Mouse (Mus musculus) mouse trophoblast stem cell (cell line): ENCODE measurements around the gene Gdpd4.

Experiments used
- in situ Hi-C, 2 experiments: fragments of 300-500 bp; cut with MseI, MboI; formaldehyde crosslinking; loops; 2 replicates in 1 of 2; 3 replicates in 1 of 2; pipeline ENCODE4 v1.15.1; 2025

Gdpd4 gene

DNA sequence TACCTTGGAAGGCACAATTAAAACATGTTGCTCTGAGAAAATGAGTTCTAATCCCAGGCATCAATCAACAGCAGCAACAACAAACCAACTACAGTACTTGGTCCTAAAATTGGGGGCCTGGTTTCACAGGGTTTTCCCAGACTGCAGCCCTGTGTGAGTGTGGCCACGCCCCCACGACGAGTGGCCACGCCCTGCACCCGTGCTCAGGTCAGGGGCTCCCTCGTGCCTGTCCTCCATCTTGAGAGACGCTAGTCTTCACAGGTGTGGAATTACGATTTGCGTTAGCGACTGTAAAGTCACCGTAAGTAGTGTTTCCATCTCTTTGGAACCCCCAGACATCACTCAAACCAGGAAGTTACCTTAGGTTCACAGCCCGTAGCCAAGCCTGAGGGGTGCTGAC, at the start of gene Gdpd4:
TSS of gene Gdpd4 (plus strand) at position 214 of the 400 bp plus-strand sequence.
- in situ Hi-C loops, result no loop called here

DNA sequence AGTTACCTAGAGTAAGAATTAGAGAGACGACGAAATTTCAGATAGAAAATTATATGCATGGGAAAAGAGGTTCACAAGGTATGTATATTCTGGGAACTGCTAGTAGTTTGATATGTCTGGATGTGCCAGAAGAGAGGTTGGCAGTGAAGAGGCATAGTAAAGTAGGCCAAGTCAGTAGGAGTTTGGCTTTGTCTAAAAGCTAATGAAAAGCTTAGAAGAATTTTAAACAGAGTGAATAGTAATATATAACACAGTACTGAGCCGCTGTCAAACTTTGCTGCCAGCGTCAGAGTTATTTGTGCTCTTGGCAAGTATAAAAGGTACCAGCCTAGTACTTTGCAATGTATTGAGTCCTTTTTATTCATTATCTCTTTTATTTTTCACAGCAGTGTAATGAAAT, 47.4 kb upstream of the Gdpd4 start:
- in situ Hi-C loops, result no loop called here

DNA sequence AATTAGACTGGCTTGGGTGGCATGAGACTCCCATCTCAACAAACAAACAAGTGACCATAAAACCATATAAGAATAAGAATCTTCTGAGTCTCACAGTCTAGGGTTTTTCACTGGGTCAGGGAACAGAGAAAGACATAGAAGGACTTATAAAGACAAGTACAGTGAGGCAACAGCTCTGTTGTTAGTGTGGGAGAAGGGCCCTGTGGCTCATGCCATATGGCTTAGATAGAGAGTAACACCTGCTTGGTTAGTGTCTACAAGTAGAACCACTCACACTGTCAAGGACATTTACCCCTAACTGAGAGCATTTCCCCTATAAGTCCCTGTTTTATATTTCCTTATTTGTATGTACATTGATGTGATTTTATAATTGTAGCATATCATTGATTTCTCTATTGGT, 46.4 kb upstream of the Gdpd4 start:
- in situ Hi-C loops, result no loop called here

DNA sequence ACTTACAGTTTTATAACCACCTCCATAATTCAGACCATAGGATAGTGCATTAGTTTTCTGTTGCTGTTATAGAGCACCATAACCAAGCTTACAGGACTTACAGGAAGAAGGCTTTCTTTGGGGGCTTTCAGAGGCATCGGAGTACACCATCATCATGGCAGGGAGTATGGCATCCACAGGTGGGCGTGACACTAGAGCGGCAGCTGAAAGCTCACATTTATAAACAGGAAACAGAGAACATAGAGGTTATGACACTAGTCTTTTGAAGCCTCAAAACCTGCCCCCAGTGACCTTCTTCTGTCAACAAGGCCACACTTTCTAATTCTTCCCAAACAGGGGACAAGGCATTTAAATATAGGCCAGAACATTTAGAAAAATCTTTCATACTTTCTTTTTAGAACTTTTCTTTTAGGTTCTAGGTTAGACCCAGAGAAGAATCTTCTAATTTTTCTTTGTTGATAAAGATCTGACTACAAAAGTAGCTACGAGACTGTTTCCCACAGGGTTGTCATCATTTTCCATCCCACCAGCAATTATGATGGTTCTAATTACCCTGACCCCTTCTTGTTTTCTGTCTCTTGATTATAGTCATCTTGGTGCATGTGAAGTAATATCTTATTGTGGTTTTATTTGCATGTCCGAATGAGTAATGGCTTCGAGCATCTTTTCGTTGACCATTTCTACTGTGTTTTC, 41.8 kb upstream of the Gdpd4 start:
- in situ Hi-C loops, result no loop called here

DNA sequence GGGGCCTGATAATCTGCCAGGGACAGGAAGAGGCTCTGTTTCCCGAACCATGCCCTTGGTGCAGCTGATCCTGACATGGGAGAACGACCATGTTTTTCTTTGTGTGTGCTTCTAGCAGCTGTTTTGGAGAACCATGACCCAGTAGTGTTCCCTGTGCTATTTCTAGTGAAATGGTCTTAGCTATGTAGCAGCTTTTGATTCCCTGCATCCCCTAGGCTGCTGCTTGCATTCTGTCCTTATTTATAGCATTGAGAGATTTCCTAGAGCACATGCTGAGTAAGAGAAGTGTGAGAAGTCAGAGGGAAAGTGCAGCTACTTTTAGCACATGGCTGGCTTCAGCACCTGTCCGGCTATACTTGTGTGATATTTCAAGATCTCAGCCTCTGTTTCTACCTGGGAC, 8.1 kb upstream of the Gdpd4 start:
- in situ Hi-C loops, result no loop called here

DNA sequence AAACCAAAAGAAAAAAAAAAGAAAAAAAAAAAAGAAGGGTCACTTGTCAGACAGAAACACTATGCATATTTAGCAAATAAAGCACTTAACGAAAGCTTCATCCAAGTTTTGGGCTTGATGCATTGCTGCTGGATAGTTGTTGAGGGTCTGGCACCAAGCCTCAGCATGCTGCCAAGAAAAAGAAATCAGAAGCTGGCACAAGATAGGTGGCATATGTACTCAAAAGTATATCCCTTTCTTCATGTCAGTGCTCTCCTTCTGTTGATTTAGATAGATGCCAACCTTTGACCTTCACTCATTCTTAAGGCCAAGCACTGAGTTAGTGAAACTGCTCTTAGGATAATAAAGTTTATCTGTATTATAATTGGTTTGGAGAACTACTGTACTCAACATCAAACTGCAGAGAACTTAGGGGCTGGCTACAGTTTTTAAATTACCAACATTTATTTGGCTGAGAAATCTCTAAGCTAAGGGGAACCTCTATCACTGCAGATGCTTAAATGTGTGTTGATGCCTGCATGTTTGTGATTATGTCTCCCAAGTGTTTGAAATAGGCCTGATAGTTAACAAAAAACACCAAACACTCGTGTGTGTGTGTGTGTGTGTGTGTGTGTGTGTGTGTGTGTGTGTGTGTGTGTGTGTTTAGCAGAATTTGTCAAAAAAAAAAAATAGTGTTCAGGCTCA, 4.8 kb upstream of the Gdpd4 start:
- in situ Hi-C loops, result no loop called here

DNA sequence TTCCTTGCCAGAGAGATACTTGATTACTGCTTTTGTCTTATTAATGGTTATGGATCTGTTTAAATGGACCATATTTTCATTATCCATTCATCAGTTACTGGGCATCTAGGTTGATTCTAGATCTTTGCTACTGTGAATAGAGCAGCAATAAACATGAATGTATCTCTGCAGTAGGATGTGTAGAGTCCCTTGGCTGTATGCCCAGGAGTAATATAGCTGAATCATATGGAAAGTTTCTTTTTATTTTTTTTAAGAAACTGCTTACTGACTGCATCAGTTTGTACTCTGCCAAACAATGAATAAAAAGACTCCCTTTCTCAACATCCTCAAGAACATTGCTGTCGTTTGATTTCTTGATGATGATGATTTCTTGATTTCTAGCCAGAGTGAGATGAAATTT, 6.1 kb downstream of the Gdpd4 start:
- in situ Hi-C loops, result no loop called here

DNA sequence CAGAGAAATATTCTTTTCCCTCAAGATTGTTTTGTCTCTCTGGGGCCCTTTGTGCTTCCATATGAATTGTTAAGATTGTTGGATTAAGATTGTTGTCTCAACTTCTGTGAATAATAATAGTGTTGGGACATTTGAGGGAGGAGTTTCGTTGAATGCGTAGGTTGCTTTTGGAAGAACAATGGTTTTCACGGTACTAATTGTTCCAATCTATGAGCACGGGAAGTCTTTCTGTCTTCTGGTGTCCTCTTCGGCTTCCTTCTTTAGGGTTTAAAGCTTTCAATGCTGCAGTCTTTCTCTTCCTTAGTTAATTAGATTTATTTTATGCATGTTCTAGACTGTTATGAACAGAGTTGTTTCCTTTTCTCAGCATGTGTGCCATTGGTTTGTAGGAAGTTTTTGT, 7.2 kb downstream of the Gdpd4 start:
- in situ Hi-C loops, result no loop called here

DNA sequence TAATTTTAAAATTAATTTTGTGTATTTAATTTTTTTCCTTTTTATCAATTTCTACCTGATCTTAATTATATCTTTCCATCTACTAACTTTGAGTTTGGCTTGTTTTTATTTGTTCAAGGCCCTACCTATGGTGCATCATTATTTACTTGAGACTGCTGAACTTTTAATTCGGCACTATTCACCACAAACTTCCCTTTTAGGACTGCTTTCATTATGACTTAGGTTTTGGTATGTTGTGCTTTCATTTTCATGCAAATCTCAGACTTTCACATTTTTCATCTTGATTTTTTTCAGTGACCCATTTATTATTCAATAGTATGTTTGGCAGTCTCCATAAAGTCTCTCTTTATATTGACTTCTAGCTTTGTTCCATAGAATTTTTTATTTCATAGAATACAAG, 24.7 kb downstream of the Gdpd4 start:
- in situ Hi-C loops, result no loop called here

DNA sequence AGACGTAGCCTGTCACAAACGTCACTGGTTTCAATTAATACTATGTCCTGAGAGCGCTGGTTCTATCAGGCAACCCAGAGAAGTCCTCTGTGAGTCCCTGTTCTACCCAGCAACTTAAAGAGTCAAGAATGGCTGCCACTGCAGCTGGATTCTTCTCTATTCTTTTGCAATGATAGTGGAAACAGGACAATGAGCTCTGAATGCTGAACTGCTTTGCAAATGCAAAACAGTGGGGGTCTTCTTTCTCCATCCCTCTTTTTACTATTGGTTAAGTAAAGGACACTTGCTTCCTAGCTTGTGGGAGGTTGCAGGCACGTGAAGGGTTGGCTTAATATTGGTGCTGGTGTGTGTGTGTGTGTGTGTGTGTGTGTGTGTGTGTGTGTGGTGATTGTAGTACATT, 52.7 kb downstream of the Gdpd4 start:
- in situ Hi-C loops, result loop anchor here (5.0 to 10.0 kb wide), 2 partner anchors 225 to 228 kb away; no protein-coding TSS in a partner anchor

DNA sequence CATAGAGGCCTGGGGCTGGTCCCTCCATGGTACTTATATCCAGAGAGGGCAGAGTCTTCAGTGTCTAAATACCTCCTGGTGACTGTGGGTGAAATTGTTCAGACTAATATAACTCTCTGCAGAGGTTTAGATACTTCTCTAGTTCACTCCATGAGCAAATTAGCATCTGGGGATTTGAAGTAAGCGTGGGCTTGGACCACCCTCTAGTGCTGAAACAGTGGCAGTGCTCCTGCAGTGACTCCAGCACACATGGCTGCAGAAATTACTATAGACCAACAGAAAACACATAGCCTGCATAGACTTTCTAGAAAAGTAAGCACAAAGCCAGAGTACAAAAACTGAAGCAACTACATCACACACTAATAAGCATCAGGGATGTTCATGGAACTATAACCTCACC, 57.7 kb downstream of the Gdpd4 start:
- in situ Hi-C loops, result loop anchor here in 1 of 2 experiments (10.0 kb wide), 1 partner anchor 233 kb away; no protein-coding TSS in a partner anchor

DNA sequence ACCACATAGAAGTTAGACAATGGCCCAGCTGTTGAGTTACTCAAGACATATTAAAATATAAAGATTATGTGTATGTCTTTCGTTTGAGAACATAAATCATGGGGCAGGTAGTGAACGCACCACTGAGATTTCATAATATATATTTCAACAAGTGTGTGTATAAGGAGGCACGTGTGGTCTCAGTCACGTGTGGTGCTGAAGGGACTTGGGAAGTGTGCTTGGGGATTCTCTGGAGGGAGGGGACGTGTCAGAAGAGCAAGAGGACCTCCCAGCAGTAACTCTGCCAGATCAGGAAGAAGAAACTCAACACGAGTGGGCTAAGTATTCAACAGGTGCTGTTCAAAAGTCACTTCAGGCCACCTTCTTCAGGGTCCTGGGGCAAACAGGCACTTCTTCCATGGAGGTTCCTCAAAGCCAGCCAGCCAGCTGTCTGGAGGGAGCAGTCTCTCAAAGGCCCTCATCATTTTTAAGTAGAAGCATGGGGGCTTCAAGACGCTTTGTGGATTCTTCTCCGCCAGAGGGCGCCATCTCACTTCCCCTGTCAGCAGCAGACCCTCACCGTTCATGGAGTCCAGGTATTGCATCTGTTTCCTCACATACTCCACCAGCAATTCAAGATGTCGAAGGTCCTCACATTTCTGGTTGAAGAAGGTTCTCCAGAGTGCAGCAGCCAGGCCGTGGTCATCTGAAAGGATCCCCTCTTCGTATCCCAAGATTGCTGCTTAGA, 64.5 kb downstream of the Gdpd4 start:
- in situ Hi-C loops, result loop anchor here in 1 of 2 experiments (10.0 kb wide), 1 partner anchor 141 kb away; no protein-coding TSS in a partner anchor

DNA sequence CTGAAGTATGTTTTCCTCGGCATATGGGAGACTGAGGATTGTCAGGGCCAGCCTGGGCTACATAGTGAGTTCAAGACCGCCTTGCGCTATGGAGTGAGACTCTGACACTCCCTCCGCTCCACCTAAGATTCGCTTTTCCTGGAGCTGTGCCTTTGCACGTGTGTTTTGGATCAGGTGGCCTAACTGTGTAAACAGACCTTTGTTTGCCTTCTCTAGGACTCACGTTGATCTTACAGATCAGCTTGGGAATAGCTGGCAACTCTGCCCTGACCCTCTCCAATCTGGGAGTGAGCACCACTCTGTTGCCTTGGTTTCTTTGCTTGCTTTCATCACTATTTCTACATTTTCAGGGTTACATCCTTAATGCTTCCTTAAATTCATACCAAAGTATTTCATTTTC, 82.9 kb downstream of the Gdpd4 start:
- in situ Hi-C loops, result no loop called here

DNA sequence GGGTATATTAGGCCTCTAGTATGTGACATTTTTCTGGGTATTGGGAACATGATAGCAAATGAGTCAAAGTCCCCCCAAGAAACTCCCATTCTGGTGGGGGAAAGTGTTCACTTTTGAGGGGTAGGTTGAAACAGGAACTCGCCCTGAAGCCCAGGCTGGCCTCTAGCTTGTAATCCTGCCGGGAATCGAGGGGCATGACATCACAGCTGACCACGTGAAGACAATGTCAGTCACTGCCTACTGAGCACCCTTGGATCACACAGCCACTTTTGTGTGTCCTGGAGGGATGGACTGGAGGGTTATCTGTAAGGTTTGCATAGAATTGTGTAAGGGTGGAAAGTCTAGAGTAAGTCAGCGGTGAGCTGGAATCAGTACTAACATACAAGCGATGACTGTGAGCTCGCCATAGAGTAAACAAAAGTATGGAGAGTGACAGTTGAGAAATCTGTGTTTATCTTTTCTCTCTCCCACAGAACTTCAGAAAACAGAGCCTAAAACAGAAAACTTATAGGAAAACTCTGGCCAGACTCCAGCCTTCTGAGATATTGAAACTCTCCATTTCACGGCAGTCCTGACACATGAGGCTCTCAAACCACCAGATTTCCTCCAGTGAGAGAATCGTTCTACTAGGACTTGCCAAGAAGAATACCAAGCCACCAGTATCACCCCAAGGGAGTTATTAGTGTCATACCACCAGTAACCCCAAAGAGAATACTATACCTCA, 128.5 kb downstream of the Gdpd4 start:
- in situ Hi-C loops, result no loop called here

DNA sequence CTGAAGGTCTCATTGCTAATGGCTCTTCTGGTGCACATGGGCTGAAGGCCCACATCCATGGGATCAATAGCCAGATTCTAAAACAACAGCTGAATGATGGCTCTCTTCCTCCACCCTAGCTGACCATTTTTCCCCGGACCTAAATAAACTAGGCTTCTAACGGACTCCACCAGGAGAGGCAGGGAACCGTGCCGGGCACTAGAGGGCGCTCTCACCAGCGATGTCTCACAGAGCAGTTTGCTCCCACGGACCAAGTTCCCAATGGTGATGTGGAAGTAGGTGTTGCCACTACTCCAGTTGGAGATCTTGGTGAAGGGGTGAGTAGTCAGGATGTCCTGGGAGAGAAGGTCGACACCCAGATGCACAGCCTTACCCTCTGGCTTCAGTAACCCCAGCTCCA, 132.2 kb downstream of the Gdpd4 start:
- in situ Hi-C loops, result no loop called here

DNA sequence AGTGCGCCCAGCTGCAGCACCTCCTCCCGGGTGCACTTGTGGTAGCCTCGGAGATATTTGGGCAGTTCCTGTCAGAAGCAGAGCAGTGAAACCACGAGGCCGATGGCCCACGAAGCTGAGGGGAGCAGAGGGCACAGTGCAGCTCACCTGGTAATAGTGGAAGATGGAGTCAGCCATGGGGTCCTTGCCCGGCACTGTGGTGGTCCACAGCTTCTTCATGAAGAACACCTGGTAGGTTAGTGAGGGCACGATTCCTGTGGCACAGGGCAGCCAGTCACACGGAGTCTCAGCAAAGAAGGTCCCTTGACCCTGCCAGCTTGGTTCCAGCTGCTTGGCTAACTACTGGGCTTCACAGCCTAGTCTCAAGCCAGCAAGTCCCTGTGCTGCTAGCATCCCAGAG, 134.7 kb downstream of the Gdpd4 start:
- in situ Hi-C loops, result no loop called here

DNA sequence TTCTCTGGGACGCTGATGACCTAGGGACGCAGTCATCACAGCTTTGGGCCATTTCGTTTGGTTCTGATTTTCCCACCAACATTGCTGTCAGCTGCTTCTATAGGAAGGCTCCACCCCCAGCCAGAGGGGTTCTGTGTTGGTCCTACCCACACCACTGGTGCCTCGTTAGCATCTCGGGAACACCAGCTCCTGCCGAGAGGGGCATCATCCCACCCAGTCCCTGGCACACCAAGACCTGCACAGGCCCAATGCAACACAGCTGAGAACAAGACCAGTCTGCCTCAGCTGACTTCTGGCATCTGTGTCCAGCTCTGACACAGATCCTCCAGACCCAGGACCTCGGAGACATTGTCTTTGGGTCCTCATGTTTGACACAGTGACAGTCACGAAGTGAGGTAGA, 135.2 kb downstream of the Gdpd4 start:
- in situ Hi-C loops, result no loop called here

DNA sequence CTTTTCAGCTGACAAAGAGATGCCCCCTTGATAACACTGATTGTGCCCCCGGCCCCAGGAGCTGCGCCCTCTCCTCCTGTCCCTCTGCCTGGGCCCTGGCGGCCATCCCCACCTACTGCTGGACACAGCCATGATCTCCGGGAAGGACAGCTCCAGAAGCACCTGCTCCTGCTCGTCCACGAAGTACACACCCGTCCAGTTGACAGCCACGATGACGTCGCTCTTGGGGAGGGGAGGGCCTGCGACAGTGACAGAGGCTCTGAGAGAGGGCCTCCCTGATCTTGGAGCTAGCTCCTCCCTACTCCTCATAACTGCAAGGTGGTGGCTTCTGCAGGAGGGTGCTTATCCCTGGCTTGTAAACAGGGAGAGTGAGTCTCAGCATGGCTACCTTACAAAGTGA, 146.5 kb downstream of the Gdpd4 start:
- in situ Hi-C loops, result loop anchor here in 1 of 2 experiments (10.0 kb wide), 1 partner anchor 59 kb away; no protein-coding TSS in a partner anchor

DNA sequence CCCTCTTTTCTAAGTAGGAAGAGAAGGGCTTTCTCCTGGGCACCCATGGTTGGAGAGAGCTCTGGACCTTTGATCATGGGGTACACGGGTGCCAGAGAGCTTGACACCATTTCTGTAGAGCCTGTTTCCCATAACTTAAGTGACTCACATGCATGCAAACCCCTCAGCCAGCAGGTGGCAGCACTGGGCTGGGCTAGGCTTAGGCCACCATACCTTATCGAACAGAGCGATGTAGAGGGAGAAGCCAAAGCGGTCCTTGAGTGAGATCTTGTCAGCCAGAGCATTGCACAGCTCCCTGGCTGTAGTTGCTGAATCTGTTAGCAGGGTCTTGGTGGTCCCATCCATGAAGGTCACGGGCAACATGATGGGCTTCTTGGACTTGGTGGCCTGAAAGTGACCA, 151.9 kb downstream of the Gdpd4 start:
- in situ Hi-C loops, result no loop called here

DNA sequence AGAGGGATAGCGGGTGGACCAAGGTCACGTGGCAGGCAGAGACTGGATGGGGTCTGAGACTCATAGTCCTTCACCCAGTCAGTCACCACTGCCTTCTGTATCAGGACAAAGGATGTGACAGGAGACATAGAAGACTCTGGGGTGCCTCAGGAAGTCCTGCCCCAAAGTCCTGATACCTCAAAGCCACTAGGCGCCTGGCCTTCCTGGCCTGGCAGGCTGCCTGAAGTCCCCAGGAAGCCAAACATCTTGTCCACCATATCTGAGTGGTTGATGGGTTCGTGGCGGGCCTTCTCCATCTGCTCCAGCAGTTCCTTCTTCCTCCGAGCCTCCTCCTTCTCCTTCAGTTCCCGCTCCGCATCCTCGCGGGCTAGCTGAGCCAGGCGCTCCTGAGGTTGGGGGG, 157.7 kb downstream of the Gdpd4 start:
- in situ Hi-C loops, result no loop called here

DNA sequence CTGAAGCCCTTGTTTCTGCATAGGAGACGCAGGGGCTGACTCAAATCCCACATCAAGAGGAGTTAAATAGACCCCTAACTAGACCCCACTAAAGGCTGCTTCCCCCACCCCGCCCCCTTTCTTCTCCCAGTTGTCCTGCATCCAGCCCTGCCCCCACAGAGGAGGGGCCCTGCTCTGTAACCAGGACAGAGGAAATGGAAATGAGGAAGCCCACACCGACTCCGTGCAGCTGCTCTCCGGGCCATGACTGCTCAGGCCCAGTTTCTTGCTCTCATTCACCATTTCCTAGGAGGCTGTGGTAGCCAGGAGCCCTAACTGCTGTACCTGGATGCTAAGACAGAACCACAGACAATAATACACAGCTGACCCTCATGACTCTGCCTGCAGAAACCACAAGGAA, 162.6 kb downstream of the Gdpd4 start:
- in situ Hi-C loops, result no loop called here
